Mouse (Mus musculus) heart, embryonic 11.5 days (tissue): ENCODE data around the gene Spsb4. TPM values are rescaled to one million over a fixed set of nuclear protein-coding genes. Genes with fewer than 3 reads are reported as not detected.

ENCODE experiments used
- ATAC-seq: fragments of 200-750 bp; cut with Nextera tagmentation; replicated peaks from 2 replicates; pipeline ENCODE4 v1.8.0; 2017; ENCODE audit warnings: moderate library complexity; ENCODE audit not compliant: insufficient number of reproducible peaks, low FRiP score, low TSS enrichment
- H3K27ac ChIP-seq: fragments of 300-500 bp; sonication (generic); 2 replicates; pipeline ENCODE4 v1.5.1; 2014; ENCODE audit warnings: mild to moderate bottlenecking, low read depth, low read length
- H3K27me3 ChIP-seq: fragments of 300-500 bp; sonication (generic); 2 replicates; pipeline ENCODE4 v1.6.1; 2014; ENCODE audit warnings: mild to moderate bottlenecking, low read length, mixed read lengths; ENCODE audit not compliant: control insufficient read depth, insufficient read depth
- H3K36me3 ChIP-seq: fragments of 300-500 bp; sonication (generic); 2 replicates; pipeline ENCODE4 v1.6.1; 2014; ENCODE audit warnings: mild to moderate bottlenecking, low read length, moderate library complexity, mixed read lengths; ENCODE audit not compliant: control insufficient read depth, insufficient read depth
- H3K4me1 ChIP-seq: fragments of 300-500 bp; sonication (generic); 2 replicates; pipeline ENCODE4 v1.6.1; 2014; ENCODE audit warnings: low read length; ENCODE audit not compliant: control insufficient read depth, insufficient read depth
- H3K4me2 ChIP-seq: fragments of 300-500 bp; sonication (generic); 2 replicates; pipeline ENCODE4 v1.6.1; 2014; ENCODE audit warnings: mild to moderate bottlenecking, moderate library complexity
- H3K4me3 ChIP-seq: fragments of 300-500 bp; sonication (generic); 2 replicates; pipeline ENCODE4 v1.5.1; 2014; ENCODE audit warnings: low read depth, low read length
- H3K9ac ChIP-seq: fragments of 300-500 bp; sonication (generic); 2 replicates; pipeline ENCODE4 v1.6.1; 2014; ENCODE audit warnings: mild to moderate bottlenecking, low read depth, low read length, moderate library complexity
- H3K9me3 ChIP-seq: fragments of 300-500 bp; sonication (generic); replicated peaks from 2 replicates; pipeline ENCODE4 v1.6.1; 2016; ENCODE audit warnings: low read length; ENCODE audit not compliant: control insufficient read depth
- WGBS: fragments of 180-500 bp; shearing (Covaris S2); extraction: QIAGEN DNeasy Blood & Tissue Kit; methylation state at CpG from one replicate; pipeline ENCODE4 v1.1.7; 2014; ENCODE audit not compliant: insufficient replicate concordance; 5-methylcytosine and 5-hydroxymethylcytosine counted together
- polyA plus RNA-seq: library from polyadenylated mRNA; unstranded; fragments of >200 nt; fragmentation: Nextera tagmentation; extraction: Ambion mirVana; gene quantifications from 2 replicates; pipeline ENCODE4 v1.2.1, GENCODE M21; 2014

The Spsb4 gene
- polyA plus RNA-seq, 1 experiment from 2014 or later: 42.0 TPM

GRCm38 (mm10) chr9:97022371-97022770 lies 3.7 kb upstream of the Spsb4 start:
- ATAC-seq: no peak
- Histone ChIP-seq H3K9me3 (no peaks in the 10 kb centered on the region), H3K4me1 (no peaks in the 10 kb centered on the region; the same call in 1 of the 2 replicates), H3K4me3 (no peak overlapping the region), H3K4me2 (no peak overlapping the region), H3K27me3 (peaks cover 4% of the 10 kb centered on the region; the same call in 1 of the 2 replicates), H3K36me3 (no peaks in the 10 kb centered on the region), H3K9ac (no peak overlapping the region), H3K27ac (no peak overlapping the region)
- 79% methylated on average over 5 of the region's 5 CpGs for WGBS

- Histone ChIP-seq H3K36me3 (no peaks in the 10 kb centered on the region), H3K4me2 (no peak overlapping the region), H3K4me1 (peaks cover 8% of the 10 kb centered on the region), H3K9ac (no peak overlapping the region), H3K27me3 (peaks cover 4% of the 10 kb centered on the region; the same call in 1 of the 2 replicates), H3K4me3 (no peak overlapping the region), H3K27ac (no peak overlapping the region), H3K9me3 (no peaks in the 10 kb centered on the region)
- no peak for ATAC-seq
- WGBS: 69% methylated on average over 8 of the region's 8 CpGs
These were observed 1.5 kb upstream of the Spsb4 start for GRCm38 (mm10) chr9:97020152-97020551.

- ATAC-seq: no peak
- peaks cover 4% of the 10 kb centered on the region; the same call in 1 of the 2 replicates for H3K27me3 ChIP-seq
- 59% methylated on average over 2 of the region's 2 CpGs for WGBS
- no peak overlapping the region for H3K27ac ChIP-seq
- H3K4me1 ChIP-seq: peaks cover 8% of the 10 kb centered on the region
- no peak overlapping the region for H3K4me3 ChIP-seq
- no peak overlapping the region for H3K4me2 ChIP-seq
- H3K36me3 ChIP-seq: no peaks in the 10 kb centered on the region
- H3K9ac ChIP-seq: no peak overlapping the region
- no peaks in the 10 kb centered on the region for H3K9me3 ChIP-seq
These were observed 1.0 kb upstream of the Spsb4 start for GRCm38 (mm10) chr9:97019686-97020085.

GRCm38 (mm10) chr9:97019231-97019630 lies 588 bp upstream of the Spsb4 start:
- Histone ChIP-seq H3K9ac (peak overlapping the region; percentile 58; the same call in 1 of the 2 replicates), H3K27ac (no peak overlapping the region), H3K9me3 (no peaks in the 10 kb centered on the region), H3K4me3 (peak overlapping the region; percentile 71), H3K4me1 (peaks cover 8% of the 10 kb centered on the region), H3K4me2 (peak overlapping the region; percentile 77), H3K36me3 (no peaks in the 10 kb centered on the region), H3K27me3 (peaks cover 4% of the 10 kb centered on the region; the same call in 1 of the 2 replicates)
- WGBS: 3% methylated on average over 11 of the region's 11 CpGs
- ATAC-seq: 0 out of 2 replicates have a peak, but pooled peaks have one; percentile 5

GRCm38 (mm10) chr9:97017811-97018641 lies 617 bp downstream of the Spsb4 start:
- under 1% methylated on average over 62 of the region's 62 CpGs for WGBS
- Histone ChIP-seq H3K4me3 (peak overlapping the region; percentile 71), H3K36me3 (no peaks in the 10 kb centered on the region), H3K4me2 (peak overlapping the region; percentile 77), H3K9me3 (no peaks in the 10 kb centered on the region), H3K4me1 (peaks cover 17% of the 10 kb centered on the region), H3K27me3 (peaks cover 4% of the 10 kb centered on the region; the same call in 1 of the 2 replicates), H3K9ac (peak overlapping the region; percentile 83), H3K27ac (peak overlapping the region; percentile 93)
- ATAC-seq: peak; percentile 58

GRCm38 (mm10) chr9:97017121-97017810 lies 1.4 kb downstream of the Spsb4 start:
- ATAC-seq: no peak
- Histone ChIP-seq H3K36me3 (no peaks in the 10 kb centered on the region), H3K9ac (peak overlapping the region; percentile 83), H3K4me2 (peak overlapping the region; percentile 77), H3K9me3 (no peaks in the 10 kb centered on the region), H3K4me1 (peaks cover 22% of the 10 kb centered on the region), H3K27ac (peak overlapping the region; percentile 93), H3K4me3 (peak overlapping the region; percentile 71), H3K27me3 (peaks cover 4% of the 10 kb centered on the region; the same call in 1 of the 2 replicates)
- under 1% methylated on average over 34 of the region's 34 CpGs for WGBS

- WGBS: 21% methylated on average over 6 of the region's 6 CpGs
- Histone ChIP-seq H3K4me2 (peak overlapping the region; percentile 33; the same call in 1 of the 2 replicates), H3K36me3 (no peaks in the 10 kb centered on the region; the same call in 1 of the 2 replicates), H3K9me3 (no peaks in the 10 kb centered on the region), H3K4me1 (peaks cover 23% of the 10 kb centered on the region), H3K27me3 (peaks cover 4% of the 10 kb centered on the region; the same call in 1 of the 2 replicates), H3K9ac (no peak overlapping the region), H3K4me3 (no peak overlapping the region), H3K27ac (peak overlapping the region; percentile 54; the same call in 1 of the 2 replicates)
- ATAC-seq: no peak
These were observed 2.9 kb downstream of the Spsb4 start for GRCm38 (mm10) chr9:97015751-97016150.

GRCm38 (mm10) chr9:97013698-97014097 lies 4.9 kb downstream of the Spsb4 start:
- Histone ChIP-seq H3K4me3 (no peak overlapping the region), H3K4me1 (peaks cover 30% of the 10 kb centered on the region), H3K27ac (peak overlapping the region; percentile 31; the same call in 1 of the 2 replicates), H3K27me3 (no peaks in the 10 kb centered on the region), H3K9ac (no peak overlapping the region), H3K9me3 (no peaks in the 10 kb centered on the region), H3K36me3 (no peaks in the 10 kb centered on the region; the same call in 1 of the 2 replicates), H3K4me2 (no peak overlapping the region)
- no peak for ATAC-seq
- 70% methylated on average over 9 of the region's 9 CpGs for WGBS
